Mouse (Mus musculus) hindbrain, embryonic 14.5 days (tissue): ENCODE results near the gene Gm20518. TPM values are rescaled to one million over a fixed set of nuclear protein-coding genes. Genes with fewer than 3 reads are reported as not detected.

Experiments
- ATAC-seq: fragments of 200-750 bp; cut with Nextera tagmentation; 2 replicates; pipeline ENCODE4 v1.8.0; 2017; ENCODE audit warnings: moderate number of reproducible peaks, mild to moderate bottlenecking, moderate TSS enrichment, moderate library complexity; ENCODE audit not compliant: low FRiP score
- DNase-seq: peaks from one replicate; pipeline ENCODE4 v3.0.0-alpha.2; 2015; ENCODE audit warnings: low spot score
- H3K27ac ChIP-seq: fragments of 300-500 bp; sonication (generic); 2 replicates; pipeline ENCODE4 v1.5.1; 2014; ENCODE audit warnings: mild to moderate bottlenecking, moderate library complexity
- H3K27me3 ChIP-seq: fragments of 300-500 bp; sonication (generic); 2 replicates; pipeline ENCODE4 v1.6.1; 2014; ENCODE audit warnings: mild to moderate bottlenecking, low read length, mixed read lengths; ENCODE audit not compliant: control insufficient read depth, insufficient read depth
- H3K36me3 ChIP-seq: fragments of 300-500 bp; sonication (generic); replicated peaks from 2 replicates; pipeline ENCODE4 v1.6.1; 2014; ENCODE audit not compliant: control insufficient read depth, insufficient read depth
- H3K4me1 ChIP-seq: fragments of 300-500 bp; sonication (generic); replicated peaks from 2 replicates; pipeline ENCODE4 v1.6.1; 2014; ENCODE audit warnings: antibody characterized with exemption, low read length, mixed read lengths; ENCODE audit not compliant: control insufficient read depth, insufficient read depth
- H3K4me2 ChIP-seq: fragments of 300-500 bp; sonication (generic); replicated peaks from 2 replicates; pipeline ENCODE4 v1.6.1; 2014; ENCODE audit warnings: mild to moderate bottlenecking, moderate library complexity
- H3K4me3 ChIP-seq: fragments of 300-500 bp; sonication (generic); replicated peaks from 2 replicates; pipeline ENCODE4 v1.5.1; 2014; ENCODE audit warnings: mild to moderate bottlenecking, low read length
- H3K9ac ChIP-seq: fragments of 300-500 bp; sonication (generic); 2 replicates; pipeline ENCODE4 v1.6.1; 2014
- H3K9me3 ChIP-seq: fragments of 300-500 bp; sonication (generic); 2 replicates; pipeline ENCODE4 v1.6.1; 2016; ENCODE audit warnings: low read length; ENCODE audit not compliant: control insufficient read depth
- WGBS: fragments of 180-500 bp; shearing (Covaris S2); extraction: QIAGEN DNeasy Blood & Tissue Kit; methylation state at CpG from one replicate; pipeline ENCODE4 v1.1.7; 2014; 5-methylcytosine and 5-hydroxymethylcytosine counted together
- polyA plus RNA-seq: library from polyadenylated mRNA; unstranded; fragments of >200 nt; fragmentation: Nextera tagmentation; extraction: Ambion mirVana; gene quantifications from 2 replicates; pipeline ENCODE4 v1.2.1, GENCODE M21; 2014

The Gm20518 gene
- polyA plus RNA-seq, 1 experiment from 2014 or later = 0.48 TPM

DNA sequence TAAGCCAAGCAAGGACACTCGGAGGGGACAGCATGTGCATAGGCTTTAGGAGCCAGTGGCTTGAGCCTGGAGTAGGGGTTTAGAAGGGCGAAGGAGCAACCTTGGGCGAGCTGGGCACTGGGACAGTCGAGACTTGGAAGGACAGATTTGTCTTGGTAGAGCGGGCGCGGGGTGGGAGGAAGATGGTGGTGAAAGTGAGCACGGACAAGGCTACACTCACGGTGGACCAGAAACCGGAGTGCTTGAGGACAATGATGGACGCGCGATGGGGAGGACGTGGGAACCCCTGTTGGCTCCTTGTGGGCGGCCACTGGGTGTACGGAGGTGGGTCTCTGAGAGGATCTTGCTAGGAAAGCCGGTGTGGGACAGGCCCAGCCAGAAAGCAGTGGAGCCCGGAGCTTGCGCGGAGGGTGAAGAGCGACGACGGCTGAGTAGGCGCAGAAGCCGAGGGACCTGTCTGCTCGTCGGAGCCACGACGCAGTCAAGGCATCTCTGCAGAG, 93.6 kb downstream of the Gm20518 start:
- H3K4me3 ChIP-seq = peak overlapping the region; percentile 46
- peaks cover 7% of the 10 kb centered on the region; the same call in 1 of the 2 replicates for H3K36me3 ChIP-seq
- H3K9me3 ChIP-seq = no peaks in the 10 kb centered on the region
- peak overlapping the region; percentile 79 for H3K4me2 ChIP-seq
- H3K27ac ChIP-seq = no peak overlapping the region
- H3K9ac ChIP-seq = peak overlapping the region; percentile 61; the same call in 1 of the 2 replicates
- no peak for DNase-seq
- H3K27me3 ChIP-seq = peaks cover 75% of the 10 kb centered on the region
- no peak for ATAC-seq
- 3% methylated on average over 29 of the region's 29 CpGs for WGBS
- peaks cover 15% of the 10 kb centered on the region for H3K4me1 ChIP-seq

DNA sequence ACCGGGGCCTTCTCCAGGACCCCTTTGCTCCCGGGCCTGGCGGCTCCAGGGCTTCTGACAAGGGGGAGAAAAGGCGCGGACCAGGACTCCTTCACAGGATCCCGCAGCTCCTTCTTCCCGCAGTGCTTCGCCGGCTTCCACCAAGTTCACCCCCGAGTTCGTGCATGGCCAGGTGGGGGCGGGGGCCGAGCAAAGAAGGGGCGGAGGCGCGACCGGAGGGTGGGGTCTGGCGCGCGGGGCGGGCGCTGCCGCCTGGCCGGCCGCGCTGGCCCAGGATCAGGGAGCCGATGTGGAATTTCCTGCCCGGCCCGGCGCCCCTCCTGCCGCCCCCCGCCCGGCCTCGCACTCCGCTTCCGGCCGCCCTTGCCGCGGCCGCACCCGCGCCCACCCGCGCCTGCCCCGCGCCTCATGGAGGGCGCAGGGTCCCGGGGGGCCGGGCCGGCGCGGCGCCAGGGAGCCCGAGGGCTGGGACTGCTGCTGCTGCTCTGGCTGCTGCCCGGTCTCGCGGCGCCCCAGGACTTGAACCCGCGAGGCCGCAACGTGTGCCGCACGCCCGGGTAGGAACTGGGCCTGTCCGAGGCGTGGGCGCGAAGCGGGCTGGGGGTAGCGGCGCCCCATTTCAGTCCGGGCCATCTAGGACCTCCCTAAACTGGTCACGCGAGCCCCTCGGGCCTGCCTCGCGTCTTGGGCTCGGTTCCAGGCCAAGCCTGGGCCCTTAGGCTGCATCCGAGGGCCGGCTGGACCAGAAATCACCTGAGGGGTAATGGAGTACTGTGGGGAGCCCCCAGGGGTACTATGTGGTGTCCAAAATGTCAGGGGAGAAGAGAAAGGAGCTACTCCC, 94.3 kb downstream of the Gm20518 start, which contains the start of gene Scarf2:
Gene Scarf2 (plus strand): TSS at position 312 of the 841 bp plus-strand sequence.
- H3K27ac ChIP-seq = no peak within 1 kb of the TSS
- peaks cover 68% of the 10 kb centered on the region for H3K27me3 ChIP-seq
- DNase-seq = no peak

DNA sequence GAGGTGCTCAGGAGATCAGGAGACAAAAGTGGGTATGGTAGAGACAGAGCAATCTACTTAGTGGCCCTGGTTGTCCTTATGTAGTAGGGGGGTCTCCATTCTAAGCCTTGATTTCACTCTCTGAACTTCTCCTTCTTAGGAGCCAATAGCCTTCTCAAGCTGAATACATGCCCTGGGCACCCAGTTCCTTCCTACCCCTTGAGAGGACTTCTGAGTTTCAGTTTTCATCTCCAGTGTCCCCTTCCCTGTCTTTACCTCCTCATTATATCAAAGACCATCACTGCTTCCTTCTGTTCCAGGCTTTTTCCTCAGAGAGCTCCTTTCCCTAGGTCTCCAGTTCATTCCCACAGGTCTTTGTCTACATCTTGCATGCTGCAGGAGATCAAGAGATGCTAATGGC, 95.0 kb downstream of the Gm20518 start:
- no peak overlapping the region for H3K27ac ChIP-seq
- peaks cover 62% of the 10 kb centered on the region for H3K27me3 ChIP-seq
- peak overlapping the region; percentile 79 for H3K4me2 ChIP-seq
- H3K4me3 ChIP-seq = peak overlapping the region; percentile 46
- H3K9me3 ChIP-seq = no peaks in the 10 kb centered on the region
- H3K4me1 ChIP-seq = 0 out of 2 replicates have a peak, but pooled peaks cover 9% of the 10 kb centered on the region
- no peak for ATAC-seq
- peaks cover 20% of the 10 kb centered on the region for H3K36me3 ChIP-seq
- DNase-seq = no peak
- no peak overlapping the region for H3K9ac ChIP-seq

More for the DNA sequence above, 94.3 kb downstream of the Gm20518 start, which contains the start of gene Scarf2:
- 1% methylated on average over 56 of the region's 81 CpGs for WGBS
- peak within 1 kb of the TSS; percentile 46 for H3K4me3 ChIP-seq
- peak within 1 kb of the TSS; percentile 61 for H3K9ac ChIP-seq
- no peaks in the 10 kb centered on the region for H3K9me3 ChIP-seq
- H3K4me2 ChIP-seq = peak within 1 kb of the TSS; percentile 79
- ATAC-seq = peak; percentile 21; the same call in 1 of the 2 replicates
- H3K4me1 ChIP-seq = 0 out of 2 replicates have a peak, but pooled peaks cover 9% of the 10 kb centered on the region
- peaks cover 14% of the 10 kb centered on the region for H3K36me3 ChIP-seq

DNA sequence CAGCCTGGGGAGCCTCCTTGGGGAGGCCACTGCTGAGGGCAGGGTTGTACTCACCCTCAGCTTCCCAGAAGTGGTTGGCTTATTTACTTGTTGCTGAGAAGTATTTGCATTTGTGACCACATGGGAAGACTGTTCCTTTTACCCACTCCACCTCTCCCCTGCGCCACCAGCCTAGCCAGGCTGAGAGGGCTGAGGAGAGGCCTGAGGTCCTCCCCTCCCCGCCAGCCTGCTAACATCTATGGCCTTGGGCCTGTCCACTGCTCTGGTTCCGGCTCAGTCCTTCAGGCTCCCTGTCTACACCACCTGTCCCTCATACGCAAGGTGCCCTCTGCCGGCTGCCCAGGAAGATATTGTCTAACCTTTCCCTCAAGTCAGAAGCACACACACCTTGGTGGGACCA, 95.8 kb downstream of the Gm20518 start:
- H3K4me3 ChIP-seq = no peak overlapping the region
- WGBS = 69% methylated on average over 5 of the region's 5 CpGs
- peak; percentile 23; the same call in 1 of the 2 replicates for ATAC-seq

DNA sequence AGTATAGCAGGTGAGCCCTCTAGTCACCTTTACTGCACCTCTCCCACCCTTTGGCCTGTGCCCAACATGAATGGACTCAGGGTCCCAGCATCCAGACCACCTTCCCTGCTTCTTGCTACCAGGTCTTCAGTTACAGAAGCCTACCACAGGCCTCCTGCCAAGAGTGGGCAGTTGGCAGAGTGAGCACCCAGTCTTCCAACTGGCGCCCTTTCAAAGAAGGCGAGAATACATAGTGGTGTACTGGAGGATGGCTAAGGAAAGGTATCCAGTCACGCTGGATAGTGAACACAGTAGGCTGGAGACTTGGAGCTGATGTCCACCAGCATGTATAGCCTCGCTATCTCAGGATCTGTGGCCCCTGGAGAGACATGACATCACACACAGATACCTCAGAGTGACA, 97.4 kb downstream of the Gm20518 start:
- H3K9me3 ChIP-seq = no peaks in the 10 kb centered on the region
- no peak overlapping the region for H3K27ac ChIP-seq
- 0 out of 2 replicates have a peak, but pooled peaks cover 9% of the 10 kb centered on the region for H3K4me1 ChIP-seq
- H3K4me3 ChIP-seq = no peak overlapping the region
- no peak overlapping the region for H3K9ac ChIP-seq
- DNase-seq (no peak), ATAC-seq (no peak)
- peaks cover 43% of the 10 kb centered on the region for H3K36me3 ChIP-seq
- H3K4me2 ChIP-seq = no peak overlapping the region
- WGBS = 83% methylated on average over 4 of the region's 4 CpGs
- H3K27me3 ChIP-seq = peaks cover 39% of the 10 kb centered on the region

More for the DNA sequence above, 95.8 kb downstream of the Gm20518 start:
- Histone ChIP-seq H3K9ac (no peak overlapping the region), H3K4me1 (0 out of 2 replicates have a peak, but pooled peaks cover 9% of the 10 kb centered on the region), H3K27me3 (peaks cover 53% of the 10 kb centered on the region), H3K36me3 (peaks cover 29% of the 10 kb centered on the region), H3K9me3 (no peaks in the 10 kb centered on the region), H3K27ac (no peak overlapping the region), H3K4me2 (no peak overlapping the region)
- DNase-seq = no peak

DNA sequence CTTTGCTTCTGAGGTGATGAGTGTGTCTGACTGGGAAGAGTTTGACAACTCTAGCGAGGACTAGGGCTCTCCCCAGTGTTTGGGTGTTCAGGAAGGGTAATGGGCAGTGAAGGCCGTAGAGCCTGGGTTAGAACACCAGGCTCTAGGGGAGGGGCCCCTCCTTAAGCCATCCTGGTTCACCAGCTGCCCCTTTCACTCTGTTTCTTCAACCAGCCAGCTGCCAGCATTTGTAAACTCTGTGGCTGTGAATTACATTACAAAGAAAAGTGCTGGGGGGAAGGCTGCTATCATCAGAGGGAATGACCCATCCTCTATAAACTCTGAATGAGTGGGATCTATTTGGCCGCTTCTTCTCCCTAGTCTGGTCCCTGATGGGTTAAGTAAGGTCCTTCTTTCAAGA, 98.7 kb downstream of the Gm20518 start:
- peaks cover 25% of the 10 kb centered on the region for H3K27me3 ChIP-seq
- no peak overlapping the region for H3K27ac ChIP-seq
- H3K9ac ChIP-seq = no peak overlapping the region
- H3K9me3 ChIP-seq = no peaks in the 10 kb centered on the region
- H3K36me3 ChIP-seq = peaks cover 54% of the 10 kb centered on the region
- H3K4me1 ChIP-seq = 0 out of 2 replicates have a peak, but pooled peaks cover 9% of the 10 kb centered on the region
- no peak for ATAC-seq
- WGBS = 74% methylated on average over 3 of the region's 3 CpGs
- no peak overlapping the region for H3K4me3 ChIP-seq
- H3K4me2 ChIP-seq = no peak overlapping the region
- no peak for DNase-seq

DNA sequence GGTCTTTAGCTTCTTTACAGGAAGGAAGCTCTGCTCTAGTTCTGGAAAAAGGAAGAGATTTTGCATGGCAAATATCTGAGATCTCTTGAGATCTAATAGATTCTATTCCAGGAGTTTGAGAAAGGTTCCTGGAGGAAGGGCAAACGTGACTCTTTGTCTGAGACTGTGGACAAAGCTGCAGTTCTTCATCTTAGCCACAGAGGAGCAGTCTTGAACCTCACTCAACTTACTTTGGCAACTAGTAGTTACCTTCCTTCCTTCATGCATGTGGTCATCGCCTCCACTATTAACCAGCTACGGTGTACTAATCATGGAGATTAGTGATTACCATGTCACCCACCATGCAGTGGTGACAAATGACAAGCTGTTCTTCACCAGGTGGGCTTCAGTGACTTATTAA, 106.1 kb downstream of the Gm20518 start:
- H3K9ac ChIP-seq = no peak overlapping the region
- peaks cover 73% of the 10 kb centered on the region for H3K36me3 ChIP-seq
- H3K4me1 ChIP-seq = no peaks in the 10 kb centered on the region
- no peak overlapping the region for H3K27ac ChIP-seq
- no peaks in the 10 kb centered on the region for H3K27me3 ChIP-seq
- no peak overlapping the region for H3K4me2 ChIP-seq
- no peaks in the 10 kb centered on the region for H3K9me3 ChIP-seq
- no peak overlapping the region for H3K4me3 ChIP-seq
- DNase-seq (no peak), ATAC-seq (no peak)
- 60% methylated on average over 3 of the region's 3 CpGs for WGBS

Other genes starting within 250 kb of the Gm20518 start
- 7.8 and 11.7 TPM in 2 replicates for gene Ccdc74a, start 245.2 kb downstream of the Gm20518 start, polyA plus RNA-seq
- 38.2 and 42.0 TPM in 2 replicates for gene Med15, start 158.8 kb downstream of the Gm20518 start, polyA plus RNA-seq
- 82.1 and 96.0 TPM in 2 replicates for gene Klhl22, start 132.1 kb downstream of the Gm20518 start, polyA plus RNA-seq
- gene Scarf2, start 94.4 kb downstream of the Gm20518 start, polyA plus RNA-seq = 2.9 and 3.4 TPM in 2 replicates
- gene B830017H08Rik, start 58.5 kb downstream of the Gm20518 start, polyA plus RNA-seq = 6.0 and 6.1 TPM in 2 replicates
- 2.5 and 3.4 TPM in 2 replicates for gene Car15, start 53.3 kb downstream of the Gm20518 start, polyA plus RNA-seq
- gene Tssk1, start 2.6 kb upstream of the Gm20518 start, polyA plus RNA-seq = 0.05 and 0.13 TPM in 2 replicates
- 105 TPM in 2 replicates for gene Dgcr2, start 6.9 kb upstream of the Gm20518 start, polyA plus RNA-seq
- gene Tssk2, start 7.0 kb upstream of the Gm20518 start, polyA plus RNA-seq = not detected in 2 replicates
- 38.9 and 41.0 TPM in 2 replicates for gene Ess2, start 19.7 kb upstream of the Gm20518 start, polyA plus RNA-seq
- 0.44 and 1.1 TPM in 2 replicates for gene Gsc2, start 23.4 kb upstream of the Gm20518 start, polyA plus RNA-seq
- 175 and 176 TPM in 2 replicates for gene Slc25a1, start 36.5 kb upstream of the Gm20518 start, polyA plus RNA-seq
- not detected in 2 replicates for gene Vpreb2, start 88.8 kb upstream of the Gm20518 start, polyA plus RNA-seq
- 128 and 156 TPM in 2 replicates for gene Dgcr6, start 161.2 kb upstream of the Gm20518 start, polyA plus RNA-seq
- 2.8 and 3.1 TPM in 2 replicates for gene Prodh, start 198.5 kb upstream of the Gm20518 start, polyA plus RNA-seq
- 22.7 and 26.2 TPM in 2 replicates for gene Rtn4r, start 236.0 kb upstream of the Gm20518 start, polyA plus RNA-seq